Mouse (Mus musculus): ENCODE results near the gene Stim2. TPM values are rescaled to one million over a fixed set of nuclear protein-coding genes. Genes with fewer than 3 reads are reported as not detected.

Stim2 gene
- total and polyA plus RNA-seq, 3 experiments: 11.7 to 18.6 TPM; not detected in 1

GRCm38 (mm10) chr5:54100916-54101315 lies 102.6 kb downstream of the Stim2 start:
- Histone ChIP-seq H3K4me1 (ENCODE audit: control insufficient read depth in 1 of 2, insufficient read depth in 2 of 2, low read length in 2 of 2) (peaks cover 8 to 9% of the 10 kb centered on the region in 2 experiments; a peak in 3 of 4 replicates), H3K27ac (ENCODE audit: control insufficient read depth, low read depth, low read length) (no peak overlapping the region)
- TF ChIP-seq ZC3H11A (IDR thresholded peaks at IDR 0.05; ENCODE audit: low read depth, low read length): no peak
- TF ChIP-seq TAL1 (IDR thresholded peaks at IDR 0.05; ENCODE audit: low read length): no peak
- TF ChIP-seq POLR2AphosphoS5 (IDR thresholded peaks at IDR 0.05; ENCODE audit: borderline replicate concordance, low read depth, low read length): no peak
- no peak for TF ChIP-seq SIN3A (IDR thresholded peaks at IDR 0.05; ENCODE audit: low read length)
- TF ChIP-seq RAD21 (IDR thresholded peaks at IDR 0.05; ENCODE audit: low read depth, low read length): no peak

GRCm38 (mm10) chr5:54101318-54101717 lies 103.0 kb downstream of the Stim2 start:
- H3K4me1 ChIP-seq (ENCODE audit: control insufficient read depth in 1 of 2, insufficient read depth in 2 of 2, low read length in 2 of 2): peaks cover 8 to 9% of the 10 kb centered on the region in 2 experiments; a peak in 3 of 4 replicates
- no peak overlapping the region for H3K4me3 ChIP-seq (ENCODE audit: control insufficient read depth in 1 of 2, insufficient read depth in 1 of 2, low read depth in 2 of 2, low read length in 2 of 2)
- no peaks in the 10 kb centered on the region for H3K79me2 ChIP-seq (ENCODE audit: control insufficient read depth, insufficient read depth, low read length, poor library complexity)
- no peaks in the 10 kb centered on the region for H3K9me3 ChIP-seq (replicated peaks; ENCODE audit: insufficient read depth, low read length)
- peaks cover 2 to 13% of the 10 kb centered on the region in 2 experiments for H3K36me3 ChIP-seq (ENCODE audit: control insufficient read depth in 1 of 2, insufficient read depth in 2 of 2, low read length in 2 of 2)
- H3K9ac ChIP-seq (ENCODE audit: control insufficient read depth, low read depth, low read length, poor library complexity, severe bottlenecking): no peak overlapping the region
- TF ChIP-seq ELF1 (IDR thresholded peaks at IDR 0.05; ENCODE audit: low read depth, low read length): no peak
- no peak for TF ChIP-seq NELFE (IDR thresholded peaks at IDR 0.05; ENCODE audit: low read depth, low read length)
- TF ChIP-seq E2F4 (IDR thresholded peaks at IDR 0.05; ENCODE audit: borderline replicate concordance, low read depth, low read length): no peak
- TF ChIP-seq GATA1 (IDR thresholded peaks at IDR 0.05; ENCODE audit: low read depth, low read length): no peak
- no peak for TF ChIP-seq USF1 (IDR thresholded peaks at IDR 0.05; ENCODE audit: low read depth, low read length)
- TF ChIP-seq MYC (IDR thresholded peaks at IDR 0.05; ENCODE audit: low read depth, low read length): no peak
- no peak for TF ChIP-seq BHLHE40 (IDR thresholded peaks at IDR 0.05; ENCODE audit: borderline replicate concordance, low read depth, low read length)
- TF ChIP-seq RAD21 (IDR thresholded peaks at IDR 0.05; ENCODE audit: low read depth, low read length): no peak
- no peak for TF ChIP-seq KAT2A (conservative IDR thresholded peaks at IDR 0.05; ENCODE audit: low read depth, low read length)
- no peak for TF ChIP-seq TAL1 (IDR thresholded peaks at IDR 0.05; ENCODE audit: low read length)
- TF ChIP-seq TBP (IDR thresholded peaks at IDR 0.05; ENCODE audit: low read depth, low read length): no peak
- no peak for TF ChIP-seq MEF2A (IDR thresholded peaks at IDR 0.05; ENCODE audit: extremely low read depth, insufficient replicate concordance, low read depth, low read length, poor library complexity, severe bottlenecking)
- no peak for TF ChIP-seq MAX (IDR thresholded peaks at IDR 0.05; ENCODE audit: low read length)
- TF ChIP-seq RCOR1 (IDR thresholded peaks at IDR 0.05; ENCODE audit: low read depth, low read length): no peak
- TF ChIP-seq TCF12 (IDR thresholded peaks at IDR 0.05; ENCODE audit: low read depth, low read length): no peak
- TF ChIP-seq JUND (IDR thresholded peaks at IDR 0.05; ENCODE audit: low read depth, low read length): no peak
- no peak for TF ChIP-seq CHD2 (IDR thresholded peaks at IDR 0.05; ENCODE audit: low read length)
- TF ChIP-seq ETS1 (IDR thresholded peaks at IDR 0.05; ENCODE audit: low read depth, low read length): no peak
- no peak for TF ChIP-seq SMC3 (IDR thresholded peaks at IDR 0.05; ENCODE audit: low read depth, low read length)
- DNase-seq (ENCODE audit: low read depth, low spot score): peak; percentile 39
- no peaks in the 10 kb centered on the region for H3K27me3 ChIP-seq (ENCODE audit: control insufficient read depth in 1 of 2, insufficient read depth in 2 of 2, low read length in 2 of 2)
- H3K27ac ChIP-seq (ENCODE audit: control insufficient read depth, low read depth, low read length): no peak overlapping the region

More at GRCm38 (mm10) chr5:54100916-54101315, 102.6 kb downstream of the Stim2 start:
- H3K4me3 ChIP-seq (ENCODE audit: control insufficient read depth in 1 of 2, insufficient read depth in 1 of 2, low read depth in 2 of 2, low read length in 2 of 2): no peak overlapping the region
- no peak overlapping the region for H3K9ac ChIP-seq (ENCODE audit: control insufficient read depth, low read depth, low read length, poor library complexity, severe bottlenecking)
- DNase-seq (ENCODE audit: low read depth, low spot score): no peak
- H3K36me3 ChIP-seq (ENCODE audit: control insufficient read depth in 1 of 2, insufficient read depth in 2 of 2, low read length in 2 of 2): peaks cover 2 to 13% of the 10 kb centered on the region in 2 experiments
- no peaks in the 10 kb centered on the region for H3K27me3 ChIP-seq (ENCODE audit: control insufficient read depth in 1 of 2, insufficient read depth in 2 of 2, low read length in 2 of 2)
- no peaks in the 10 kb centered on the region for H3K79me2 ChIP-seq (ENCODE audit: control insufficient read depth, insufficient read depth, low read length, poor library complexity)
- no peaks in the 10 kb centered on the region for H3K9me3 ChIP-seq (replicated peaks; ENCODE audit: insufficient read depth, low read length)

All from MEL (cell line).